8 mouse cellular contexts compared by ENCODE assay signal in the genomic region with DNA sequence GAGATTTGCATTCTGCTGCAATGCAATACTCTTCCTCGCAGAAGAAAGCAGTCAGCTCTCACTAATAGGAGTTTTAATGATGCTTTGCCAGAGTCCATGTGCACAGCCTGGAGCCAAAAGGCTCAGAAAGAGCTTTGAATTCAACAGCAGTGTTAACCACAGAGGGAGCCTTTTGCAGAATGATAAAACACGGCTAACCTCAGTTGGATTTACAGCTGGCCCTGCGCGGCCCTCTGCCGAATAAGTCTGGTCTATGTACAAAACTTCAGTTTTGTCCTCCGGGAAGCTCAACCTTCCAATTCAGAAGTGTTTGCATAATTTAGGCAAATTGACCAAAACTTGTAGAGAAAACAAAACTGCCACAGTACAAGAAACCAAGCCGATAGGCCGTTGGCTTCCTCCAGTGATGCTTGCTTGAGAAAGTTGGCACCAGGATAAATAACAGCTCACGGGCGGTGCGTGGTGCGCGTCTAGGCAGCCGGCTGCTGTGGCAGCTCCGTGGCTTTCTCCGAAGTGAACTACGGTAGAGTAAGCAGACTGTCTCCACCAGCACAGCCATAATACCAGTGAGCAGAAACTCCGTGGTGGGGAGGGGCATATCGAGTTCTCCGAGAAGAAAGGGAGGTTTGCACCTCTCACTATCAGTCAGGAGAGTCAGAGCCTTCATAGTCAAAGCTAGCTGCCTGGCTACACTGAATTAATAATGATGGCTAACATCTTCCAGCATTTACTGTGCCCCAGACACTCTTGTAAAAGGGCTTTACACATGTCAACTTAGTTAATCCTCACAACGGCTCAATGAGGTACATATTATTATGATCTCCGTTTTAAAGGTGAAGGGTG. TPM values are rescaled to one million over a fixed set of nuclear protein-coding genes. Genes with fewer than 3 reads are reported as not detected.
A peak's percentile ranks its signal among the peaks of the same experiment; 100 is the strongest.
DNase-seq lines count a peak whose midpoint lies in the region; ATAC-seq and TF ChIP-seq lines count a peak whose summit lies in the region.

No protein-coding gene starts in this region.

- peak overlapping the region; percentile 63 for H3K27ac ChIP-seq in gastrocnemius, adult 2 months
- peak overlapping the region; percentile 53 for H3K27ac ChIP-seq in forebrain, embryonic 16.5 days (ENCODE audit: low read length)
- H3K27ac ChIP-seq in layer of hippocampus, adult 2 months = 0 out of 2 replicates have a peak overlapping the region, but pooled peaks have one; percentile 28
- H3K27ac ChIP-seq in stomach, embryonic 16.5 days (ENCODE audit: low read length) = 0 out of 2 replicates have a peak overlapping the region, but pooled peaks have one; percentile 11

- intact Hi-C loops in gastrocnemius, adult 2 months (cut with DNase I) = loop anchor here (5.0 to 10.0 kb wide), 3 partner anchors 123 to 965 kb away; a partner anchor contains a TSS

- peak overlapping the region; percentile 42 for H3K4me2 ChIP-seq in forebrain, embryonic 16.5 days (ENCODE audit: low read length)
- peak overlapping the region; percentile 52 for H3K4me2 ChIP-seq in stomach, embryonic 16.5 days (ENCODE audit: low read depth, low read length)

- ATAC-seq in forebrain, embryonic 16.5 days = peak; percentile 73
- 0 out of 2 replicates have a peak, but pooled peaks have one; percentile 27 for ATAC-seq in megakaryocyte progenitor cell, adult 5-6 weeks (replicated peaks; ENCODE audit: poor library complexity)
- ATAC-seq in stomach, embryonic 16.5 days (ENCODE audit: insufficient read depth, low FRiP score) = no peak

- H3K4me1 ChIP-seq in forebrain, embryonic 16.5 days (replicated peaks; ENCODE audit: control insufficient read depth, insufficient read depth, low read length) = peaks cover 44% of the 10 kb centered on the region
- H3K4me1 ChIP-seq in stomach, embryonic 16.5 days (ENCODE audit: control insufficient read depth, insufficient read depth, low read length) = peaks cover 23% of the 10 kb centered on the region

- no peaks in the 10 kb centered on the region for H3K27me3 ChIP-seq in forebrain, embryonic 16.5 days (replicated peaks; ENCODE audit: control insufficient read depth, insufficient read depth, low read length)
- H3K27me3 ChIP-seq in stomach, embryonic 16.5 days (ENCODE audit: control insufficient read depth, insufficient read depth, low read length) = no peaks in the 10 kb centered on the region

- H3K9me3 ChIP-seq in forebrain, embryonic 16.5 days (ENCODE audit: control insufficient read depth, low read length) = no peaks in the 10 kb centered on the region
- H3K9me3 ChIP-seq in stomach, embryonic 16.5 days (replicated peaks; ENCODE audit: control insufficient read depth, low read length) = no peaks in the 10 kb centered on the region

- no peaks in the 10 kb centered on the region for H3K36me3 ChIP-seq in forebrain, embryonic 16.5 days (ENCODE audit: control insufficient read depth, insufficient read depth)
- no peaks in the 10 kb centered on the region for H3K36me3 ChIP-seq in stomach, embryonic 16.5 days (ENCODE audit: control insufficient read depth, insufficient read depth, low read length)

- peak overlapping the region; percentile 33; the same call in 1 of the 2 replicates for H3K9ac ChIP-seq in forebrain, embryonic 16.5 days (replicated peaks; ENCODE audit: low read depth, low read length)
- H3K9ac ChIP-seq in stomach, embryonic 16.5 days (ENCODE audit: low read length) = peak overlapping the region; percentile 49

- TF ChIP-seq CTCF in gastrocnemius, adult 2 months (IDR thresholded peaks at IDR 0.05) = no peak
- TF ChIP-seq CTCF in layer of hippocampus, adult 2 months (conservative IDR thresholded peaks at IDR 0.05) = no peak

- 3% methylated on average over 22 of the region's 22 CpGs for WGBS in forebrain, embryonic 16.5 days
- WGBS in stomach, embryonic 16.5 days = 23% methylated on average over 22 of the region's 22 CpGs

- peak overlapping the region; percentile 67 for H3K4me3 ChIP-seq in gastrocnemius, adult 2 months
- peak overlapping the region; percentile 22 for H3K4me3 ChIP-seq in forebrain, embryonic 16.5 days (replicated peaks; ENCODE audit: low read length)
- peak overlapping the region; percentile 37 for H3K4me3 ChIP-seq in layer of hippocampus, adult 2 months
- H3K4me3 ChIP-seq in stomach, embryonic 16.5 days (replicated peaks; ENCODE audit: low read length) = peak overlapping the region; percentile 25

- DNase-seq in gastrocnemius, adult 2 months = peak; percentile 44
- DNase-seq in gastrocnemius, adult 8-10 months (ENCODE audit: low spot score in 2 of 2) = no peak
- DNase-seq in ES-CJ7 (ENCODE audit: low read depth, low spot score) = peak; percentile 29
- DNase-seq in layer of hippocampus, adult 2 months (ENCODE audit: low spot score in 2 of 2) = peak; percentile 33 to 55
- no peak for DNase-seq in urinary bladder, adult 18-20 months (ENCODE audit: low spot score in 2 of 2)

RNA-seq across cellular contexts. Expression of a gene that starts 3.2 kb away (rescaled TPM):
- total RNA-seq in gastrocnemius, adult 2 months (2021) = 10 to 100 TPM; 13.1 to 13.4 TPM
- 10 to 100 TPM in 2 of 4 experiments, 1 to 10 TPM in 2; 8.2 to 16.9 (median 11.2) TPM for total RNA-seq in gastrocnemius, adult 8-10 months (2022)
- 10.8 and 16.4 TPM in 2 replicates for polyA plus RNA-seq in forebrain, embryonic 16.5 days (2015; fragmentation: Nextera tagmentation; extraction: Ambion mirVana)
- under 1 TPM; 0.22 to 0.36 TPM for total RNA-seq in layer of hippocampus, adult 2 months (2021)
- total RNA-seq in megakaryocyte progenitor cell, adult 5-6 weeks (2015) = 0.07 TPM in 1 of 2 replicates, not detected in the other
- 0.14 TPM in 1 of 2 replicates, not detected in the other for total RNA-seq in megakaryocyte progenitor cell, adult 5-6 weeks (2017)
- polyA plus RNA-seq in stomach, embryonic 16.5 days (2015; fragmentation: Nextera tagmentation; extraction: Ambion mirVana) = 8.8 and 11.6 TPM in 2 replicates

Comparison
In these comparisons a context has a peak if more than half of its experiments do, and no peak if none do; other contexts are left out.
1. DNase-seq: peak in gastrocnemius, adult 2 months (single experiment), ES-CJ7 (single experiment) and layer of hippocampus, adult 2 months (2 of 2); none in gastrocnemius, adult 8-10 months (0 of 2) and urinary bladder, adult 18-20 months (0 of 2).
2. H3K27ac ChIP-seq: peak in every context shown above with its lines; median percentile 63 in gastrocnemius, adult 2 months; 53 in forebrain, embryonic 16.5 days; 28 in layer of hippocampus, adult 2 months; 11 in stomach, embryonic 16.5 days.
3. RNA of a gene that starts 3.2 kb away (total RNA-seq): 8.2 to 16.9 TPM in gastrocnemius, adult 8-10 months and 13.1 to 13.4 TPM in gastrocnemius, adult 2 months; 0.22 to 0.36 TPM in layer of hippocampus, adult 2 months and 0.07 to 0.14 TPM in megakaryocyte progenitor cell, adult 5-6 weeks; every median in the first group is over 4 times any median in the second.
4. Peak in every context shown above with its lines, with median percentiles within 50 percentile points of each other: H3K4me3 ChIP-seq.